In the genomic region with DNA sequence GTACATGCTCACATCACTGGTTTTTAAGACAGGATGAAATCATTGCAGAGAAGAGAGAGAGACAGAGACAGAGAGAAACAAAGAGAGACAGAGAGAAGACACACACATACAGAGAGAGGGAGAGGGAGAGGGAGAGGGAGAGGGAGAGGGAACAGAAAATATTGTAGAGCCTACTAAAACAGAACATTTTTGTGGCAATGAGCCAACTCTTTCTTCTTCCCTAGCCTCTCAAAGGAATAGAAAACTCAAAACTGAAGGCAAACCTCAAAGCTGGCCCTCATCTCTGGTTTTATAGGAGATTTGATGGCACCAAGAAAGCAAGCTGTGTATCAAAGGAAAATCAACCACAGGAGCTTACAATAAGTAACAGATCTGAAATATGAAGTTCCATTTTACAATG, we compare ENCODE assay signal across 12 mouse cellular contexts.
"Had no signal": no experiment of that assay in that cellular context is flagged by ENCODE, and none has a peak within 500 bp of the region (broad histone marks: within the 10 kb centered on the region; RNA-seq: fewer than 3 reads in every experiment).

No protein-coding gene starts in this region.

- H3K27me3 ChIP-seq: kidney, embryonic 15.5 days; liver, embryonic 13.5 days; stomach, embryonic 15.5 days had no signal

- H3K9me3 ChIP-seq: kidney, embryonic 15.5 days; stomach, embryonic 15.5 days had no signal

- ATAC-seq: liver, postnatal 0 days; midbrain, embryonic 16.5 days had no signal

- DNase-seq: kidney, adult 18-20 months; kidney, postnatal 25 days; liver; liver, embryonic 13.5 days; liver, postnatal 0 days; lung, postnatal 36 days; right cerebral cortex, postnatal 14 days; thymus, postnatal 4 days had no signal

- H3K4me3 ChIP-seq: kidney, embryonic 15.5 days; left cerebral cortex, adult 2 months; liver, embryonic 13.5 days; stomach, embryonic 15.5 days had no signal

- H3K27ac ChIP-seq: kidney, embryonic 15.5 days; left cerebral cortex, adult 2 months; liver, embryonic 13.5 days; stomach, embryonic 15.5 days had no signal

- H3K36me3 ChIP-seq: kidney, embryonic 15.5 days; liver, embryonic 13.5 days; stomach, embryonic 15.5 days had no signal

- H3K4me2 ChIP-seq: kidney, embryonic 15.5 days; liver, embryonic 13.5 days; stomach, embryonic 15.5 days had no signal

- H3K4me1 ChIP-seq: kidney, embryonic 15.5 days; liver, embryonic 13.5 days; stomach, embryonic 15.5 days had no signal

- H3K9ac ChIP-seq: kidney, embryonic 15.5 days; liver, embryonic 13.5 days; liver, postnatal 0 days; stomach, embryonic 15.5 days had no signal
